Mouse (Mus musculus) left cerebral cortex, adult 2 months (tissue): ENCODE measurements around the gene Kalrn. TPM values are rescaled to one million over a fixed set of nuclear protein-coding genes. Genes with fewer than 3 reads are reported as not detected.

Source experiments
- DNase-seq, 2 experiments: peaks; one replicate each; pipeline ENCODE4 v3.0.0; 2021 to 2022; ENCODE audit warnings: low spot score in 2 of 2, mixed read lengths in 1 of 2; ENCODE audit errors: extremely low spot score in 1 of 2
- H3K27ac ChIP-seq: fragments of 200-600 bp; 2 replicates; pipeline ENCODE4 v1.8.1; 2022
- H3K4me3 ChIP-seq: fragments of 200-600 bp; 2 replicates; pipeline ENCODE4 v1.8.1; 2022
- CTCF ChIP-seq: fragments of 200-600 bp; IDR thresholded peaks from 2 replicates; pipeline ENCODE4 v1.8.1; 2022; ENCODE audit warnings: antibody characterized with exemption, mild to moderate bottlenecking, moderate library complexity
- intact Hi-C: fragments of 180-260 bp; cut with DNase I; formaldehyde crosslinking; loops from one replicate; pipeline ENCODE4 v1.15.1; 2025
- total RNA-seq, 2 experiments: library from RNA; stranded (reverse); gene quantifications; 2 replicates each; pipeline ENCODE4 v1.2.3; 2021

Kalrn gene
- total RNA-seq, 2 experiments from 2014 or later, result 539 to 570 TPM

GRCm38 (mm10) chr16:34043048-34043795 is 530.1 kb downstream of the Kalrn start:
- intact Hi-C loops, result loop anchor here (1.0 to 5.0 kb wide), 3 partner anchors 36 to 69 kb away; no protein-coding TSS in a partner anchor
- no peak for TF ChIP-seq CTCF
- peak in 1 of 2 experiments; percentile 76 for DNase-seq
- Histone ChIP-seq H3K27ac (peak overlapping the region; percentile 61), H3K4me3 (no peak overlapping the region)

- DNase-seq, result no peak
- Histone ChIP-seq H3K4me3 (no peak overlapping the region), H3K27ac (peak overlapping the region; percentile 61)
- intact Hi-C loops, result loop anchor here (5.0 kb wide), 2 partner anchors 50 to 70 kb away; no protein-coding TSS in a partner anchor
- no peak for TF ChIP-seq CTCF
Observed at GRCm38 (mm10) chr16:34042586-34042985, 530.7 kb downstream of the Kalrn start.

GRCm38 (mm10) chr16:34040276-34040675 is 533.1 kb downstream of the Kalrn start:
- peak overlapping the region; percentile 51; the same call in 1 of the 2 replicates for H3K27ac ChIP-seq
- DNase-seq, result no peak
- H3K4me3 ChIP-seq, result no peak overlapping the region
- TF ChIP-seq CTCF, result no peak; the same call in 1 of the 2 replicates
- intact Hi-C loops, result loop anchor here (5.0 kb wide), 2 partner anchors 52 to 72 kb away; no protein-coding TSS in a partner anchor

- Histone ChIP-seq H3K27ac (peak overlapping the region; percentile 51; the same call in 1 of the 2 replicates), H3K4me3 (no peak overlapping the region)
- no peak for DNase-seq
- no peak for TF ChIP-seq CTCF
- intact Hi-C loops, result loop anchor here (5.0 kb wide), 2 partner anchors 53 to 73 kb away; no protein-coding TSS in a partner anchor
Observed at GRCm38 (mm10) chr16:34039736-34040135, 533.6 kb downstream of the Kalrn start.

- TF ChIP-seq CTCF, result no peak
- DNase-seq, result no peak
- H3K4me3 ChIP-seq, result no peak overlapping the region
- intact Hi-C loops, result no loop called here
- no peak overlapping the region for H3K27ac ChIP-seq
Observed at GRCm38 (mm10) chr16:34036327-34037047, 536.8 kb downstream of the Kalrn start.

GRCm38 (mm10) chr16:34035780-34036179 is 537.6 kb downstream of the Kalrn start:
- no peak overlapping the region for H3K27ac ChIP-seq
- intact Hi-C loops, result no loop called here
- TF ChIP-seq CTCF, result no peak
- H3K4me3 ChIP-seq, result no peak overlapping the region
- no peak for DNase-seq

- H3K4me3 ChIP-seq, result no peak overlapping the region
- no peak for TF ChIP-seq CTCF
- intact Hi-C loops, result no loop called here
- H3K27ac ChIP-seq, result no peak overlapping the region
- no peak for DNase-seq
Observed at GRCm38 (mm10) chr16:34034267-34034666, 539.1 kb downstream of the Kalrn start.

GRCm38 (mm10) chr16:34032011-34032645 is 541.2 kb downstream of the Kalrn start:
- Histone ChIP-seq H3K27ac (no peak overlapping the region), H3K4me3 (no peak overlapping the region)
- no peak for TF ChIP-seq CTCF
- no peak for DNase-seq
- intact Hi-C loops, result no loop called here

GRCm38 (mm10) chr16:34031565-34031964 is 541.8 kb downstream of the Kalrn start:
- intact Hi-C loops, result no loop called here
- no peak for TF ChIP-seq CTCF
- Histone ChIP-seq H3K27ac (no peak overlapping the region), H3K4me3 (no peak overlapping the region)
- DNase-seq, result no peak

GRCm38 (mm10) chr16:34030379-34030778 is 543.0 kb downstream of the Kalrn start:
- Histone ChIP-seq H3K27ac (no peak overlapping the region), H3K4me3 (no peak overlapping the region)
- no peak for TF ChIP-seq CTCF
- DNase-seq, result no peak
- intact Hi-C loops, result no loop called here

GRCm38 (mm10) chr16:34029790-34030189 is 543.5 kb downstream of the Kalrn start:
- intact Hi-C loops, result no loop called here
- Histone ChIP-seq H3K27ac (no peak overlapping the region), H3K4me3 (no peak overlapping the region)
- no peak for TF ChIP-seq CTCF
- no peak for DNase-seq

- no peak for TF ChIP-seq CTCF
- no peak overlapping the region for H3K27ac ChIP-seq
- no peak for DNase-seq
- H3K4me3 ChIP-seq, result no peak overlapping the region
- intact Hi-C loops, result no loop called here
Observed at GRCm38 (mm10) chr16:34017241-34017640, 556.1 kb downstream of the Kalrn start.
